In the genomic region with DNA sequence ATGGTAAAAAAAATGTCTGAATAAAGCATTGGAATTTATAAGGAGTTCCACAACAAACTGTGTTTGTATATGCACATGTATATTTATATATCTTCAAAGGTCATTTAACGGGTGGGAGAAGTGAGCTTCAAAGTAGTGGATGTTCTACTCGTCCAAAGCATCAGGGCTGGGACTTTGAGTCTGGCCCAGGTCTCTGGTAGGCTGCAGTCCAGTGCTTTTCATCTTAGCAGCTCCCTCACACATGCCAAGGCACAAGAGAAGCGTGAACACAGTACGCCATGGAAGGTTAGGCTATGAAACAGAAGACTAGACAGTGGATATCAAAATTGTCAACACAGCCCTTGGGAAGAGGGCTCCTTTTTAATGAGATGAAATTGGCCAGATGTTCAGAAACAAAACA, we compare ENCODE assay signal across 17 mouse cellular contexts. TPM values are rescaled to one million over a fixed set of nuclear protein-coding genes. Genes with fewer than 3 reads are reported as not detected.
A peak's percentile ranks its signal among the peaks of the same experiment; 100 is the strongest.
DNase-seq lines count a peak whose midpoint lies in the region; ATAC-seq and TF ChIP-seq lines count a peak whose summit lies in the region.
"Had no signal": no experiment of that assay in that cellular context is flagged by ENCODE, and none has a peak within 500 bp of the region (broad histone marks: within the 10 kb centered on the region; RNA-seq: fewer than 3 reads in every experiment).

No protein-coding gene starts in this region.

- H3K4me1 ChIP-seq in heart, embryonic 13.5 days, result peaks cover 48% of the 10 kb centered on the region
- peaks cover 11% of the 10 kb centered on the region for H3K4me1 ChIP-seq in heart, adult 2 months (ENCODE audit: control insufficient read depth, insufficient read depth, low read length)
- peaks cover 32% of the 10 kb centered on the region for H3K4me1 ChIP-seq in embryonic facial prominence, embryonic 15.5 days
- peaks cover 45% of the 10 kb centered on the region for H3K4me1 ChIP-seq in hindbrain, embryonic 15.5 days (replicated peaks)
- peaks cover 39% of the 10 kb centered on the region for H3K4me1 ChIP-seq in midbrain, embryonic 15.5 days

- no peak overlapping the region for H3K9ac ChIP-seq in heart, embryonic 13.5 days
- no peak overlapping the region for H3K9ac ChIP-seq in heart, adult 2 months (ENCODE audit: low read depth, low read length)
- no peak overlapping the region for H3K9ac ChIP-seq in embryonic facial prominence, embryonic 15.5 days
- H3K9ac ChIP-seq in hindbrain, embryonic 15.5 days, result no peak overlapping the region
- H3K9ac ChIP-seq in midbrain, embryonic 15.5 days, result no peak overlapping the region

- H3K9me3 ChIP-seq in heart, embryonic 13.5 days, result no peaks in the 10 kb centered on the region
- no peaks in the 10 kb centered on the region for H3K9me3 ChIP-seq in embryonic facial prominence, embryonic 15.5 days (replicated peaks)
- H3K9me3 ChIP-seq in hindbrain, embryonic 15.5 days, result no peaks in the 10 kb centered on the region
- H3K9me3 ChIP-seq in midbrain, embryonic 15.5 days, result no peaks in the 10 kb centered on the region

- peaks cover 5% of the 10 kb centered on the region; the same call in 1 of the 2 replicates for H3K79me2 ChIP-seq in heart, adult 2 months (replicated peaks; ENCODE audit: control insufficient read depth, insufficient read depth, low read length)

- DNase-seq in heart, adult 2 months, result no peak
- no peak for DNase-seq in adrenal gland, postnatal 36 days
- no peak for DNase-seq in lung, postnatal 25 days (ENCODE audit: low spot score)
- DNase-seq in right cerebral cortex, postnatal 25 days, result no peak
- DNase-seq: cerebellum, adult 18-20 months; kidney, adult 9 months; lung, postnatal 4 days had no signal

- H3K27ac ChIP-seq in heart, embryonic 13.5 days (replicated peaks), result no peak overlapping the region
- H3K27ac ChIP-seq in heart, adult 2 months, result no peak overlapping the region
- H3K27ac ChIP-seq in embryonic facial prominence, embryonic 15.5 days (replicated peaks), result no peak overlapping the region
- H3K27ac ChIP-seq in hindbrain, embryonic 15.5 days (replicated peaks), result no peak overlapping the region
- H3K27ac ChIP-seq in midbrain, embryonic 15.5 days, result no peak overlapping the region
- H3K27ac ChIP-seq: layer of hippocampus, adult 2 months had no signal

- H3K27me3 ChIP-seq in heart, embryonic 13.5 days (replicated peaks), result peaks cover 9% of the 10 kb centered on the region
- H3K27me3 ChIP-seq in heart, adult 2 months (ENCODE audit: control insufficient read depth, insufficient read depth, low read length), result no peaks in the 10 kb centered on the region
- no peaks in the 10 kb centered on the region for H3K27me3 ChIP-seq in embryonic facial prominence, embryonic 15.5 days
- H3K27me3 ChIP-seq in hindbrain, embryonic 15.5 days, result peaks cover 3% of the 10 kb centered on the region; the same call in 1 of the 2 replicates
- H3K27me3 ChIP-seq in midbrain, embryonic 15.5 days (replicated peaks), result peaks cover 4% of the 10 kb centered on the region; the same call in 1 of the 2 replicates

- TF ChIP-seq POLR2A in heart, adult 2 months (IDR thresholded peaks at IDR 0.05; ENCODE audit: insufficient read depth, low read depth, low read length), result no peak

- no peak overlapping the region for H3K4me3 ChIP-seq in heart, embryonic 13.5 days
- H3K4me3 ChIP-seq in heart, adult 2 months, result no peak overlapping the region
- H3K4me3 ChIP-seq in embryonic facial prominence, embryonic 15.5 days (replicated peaks), result no peak overlapping the region
- peak overlapping the region; percentile 76; the same call in 1 of the 2 replicates for H3K4me3 ChIP-seq in hindbrain, embryonic 15.5 days
- H3K4me3 ChIP-seq in midbrain, embryonic 15.5 days, result peak overlapping the region; percentile 99

- peak overlapping the region; percentile 13; the same call in 1 of the 2 replicates for H3K4me2 ChIP-seq in heart, embryonic 13.5 days
- 0 out of 2 replicates have a peak overlapping the region, but pooled peaks have one; percentile 15 for H3K4me2 ChIP-seq in embryonic facial prominence, embryonic 15.5 days (replicated peaks)
- H3K4me2 ChIP-seq in hindbrain, embryonic 15.5 days, result peak overlapping the region; percentile 71
- H3K4me2 ChIP-seq in midbrain, embryonic 15.5 days, result peak overlapping the region; percentile 61
- H3K4me2 ChIP-seq: heart, embryonic 11.5 days had no signal

- TF ChIP-seq CTCF in heart, adult 2 months (IDR thresholded peaks at IDR 0.05), result no peak

- intact Hi-C loops in heart, adult 2 months (cut with DNase I), result no loop called here

- no peak for ATAC-seq in heart, embryonic 13.5 days (ENCODE audit: extremely low read depth, insufficient number of reproducible peaks, low FRiP score, low TSS enrichment)
- ATAC-seq in embryonic facial prominence, embryonic 15.5 days (ENCODE audit: insufficient number of reproducible peaks, low FRiP score, low TSS enrichment, low read depth), result no peak
- no peak for ATAC-seq in hindbrain, embryonic 15.5 days (ENCODE audit: low FRiP score, low read depth)
- no peak for ATAC-seq in midbrain, embryonic 15.5 days (replicated peaks)
- ATAC-seq: activated CD4-positive, CD25-positive, alpha-beta regulatory T cell, adult 4 months had no signal

- TF ChIP-seq EP300 in heart, adult 2 months (IDR thresholded peaks at IDR 0.05; ENCODE audit: insufficient read depth, low read depth, low read length), result no peak

- H3K36me3 ChIP-seq in heart, embryonic 13.5 days, result no peaks in the 10 kb centered on the region
- peaks cover 11% of the 10 kb centered on the region for H3K36me3 ChIP-seq in heart, adult 2 months (ENCODE audit: control insufficient read depth, insufficient read depth, low read length)
- no peaks in the 10 kb centered on the region for H3K36me3 ChIP-seq in embryonic facial prominence, embryonic 15.5 days
- no peaks in the 10 kb centered on the region for H3K36me3 ChIP-seq in hindbrain, embryonic 15.5 days
- no peaks in the 10 kb centered on the region for H3K36me3 ChIP-seq in midbrain, embryonic 15.5 days (replicated peaks)

- WGBS in heart, embryonic 13.5 days, result 77% methylated on average over 4 of the region's 4 CpGs
- WGBS in heart, adult 2 months, result 59% methylated on average over 4 of the region's 4 CpGs
- WGBS in embryonic facial prominence, embryonic 15.5 days, result 58% methylated on average over 4 of the region's 4 CpGs
- WGBS in hindbrain, embryonic 15.5 days, result 65% methylated on average over 4 of the region's 4 CpGs
- WGBS in midbrain, embryonic 15.5 days, result 68% methylated on average over 4 of the region's 4 CpGs

RNA-seq across cellular contexts. Expression of a gene that starts 2.6 kb away (rescaled TPM):
- 25.0 and 25.7 TPM in 2 replicates for polyA plus RNA-seq in heart, embryonic 13.5 days (2015; fragmentation: Nextera tagmentation; extraction: Ambion mirVana)
- 10 to 100 TPM; 16.9 to 23.4 TPM for total RNA-seq in heart, adult 2 months (2021)
- polyA plus RNA-seq in heart, adult 2 months (2012; rRNA removed), result 5.5 and 9.2 TPM in 2 replicates
- polyA plus RNA-seq in embryonic facial prominence, embryonic 15.5 days (2015; fragmentation: Nextera tagmentation; extraction: Ambion mirVana), result 45.3 and 47.0 TPM in 2 replicates
- polyA plus RNA-seq in hindbrain, embryonic 15.5 days (2015; fragmentation: Nextera tagmentation; extraction: Ambion mirVana), result 81.2 and 91.4 TPM in 2 replicates
- polyA plus RNA-seq in midbrain, embryonic 15.5 days (2015; fragmentation: Nextera tagmentation; extraction: Ambion mirVana), result 97.2 and 106 TPM in 2 replicates
- total RNA-seq in adrenal gland, postnatal 36 days (2021), result 10 to 100 TPM; 37.3 to 39.0 TPM

RNA-seq across cellular contexts. Expression of a gene that starts 13.8 kb away (rescaled TPM):
- 13.0 and 19.3 TPM in 2 replicates for polyA plus RNA-seq in heart, embryonic 13.5 days (2015; fragmentation: Nextera tagmentation; extraction: Ambion mirVana)
- 1 to 10 TPM; 3.2 to 5.7 TPM for total RNA-seq in heart, adult 2 months (2021)
- 5.8 and 6.0 TPM in 2 replicates for polyA plus RNA-seq in heart, adult 2 months (2012; rRNA removed)
- 2.3 and 2.9 TPM in 2 replicates for polyA plus RNA-seq in embryonic facial prominence, embryonic 15.5 days (2015; fragmentation: Nextera tagmentation; extraction: Ambion mirVana)
- 2.2 TPM in 2 replicates for polyA plus RNA-seq in hindbrain, embryonic 15.5 days (2015; fragmentation: Nextera tagmentation; extraction: Ambion mirVana)
- 0.98 and 1.1 TPM in 2 replicates for polyA plus RNA-seq in midbrain, embryonic 15.5 days (2015; fragmentation: Nextera tagmentation; extraction: Ambion mirVana)
- total RNA-seq in adrenal gland, postnatal 36 days (2021), result under 1 TPM in 1 of 2 experiments, not detected in 1; 0.89 TPM
- total RNA-seq: gastrocnemius, adult 8-10 months; layer of hippocampus, adult 2 months; left cerebral cortex, postnatal 10 days; liver, adult 2 months had no signal
- polyA plus RNA-seq: liver, adult 2 months had no signal

Comparison
In these comparisons a context has a peak if more than half of its experiments do, and no peak if none do; other contexts are left out.
1. H3K4me2 ChIP-seq: peak in every context shown above with its lines; median percentile 71 in hindbrain, embryonic 15.5 days; 61 in midbrain, embryonic 15.5 days; 15 in embryonic facial prominence, embryonic 15.5 days; 13 in heart, embryonic 13.5 days.
2. H3K4me3 ChIP-seq: peak in hindbrain, embryonic 15.5 days (single experiment) and midbrain, embryonic 15.5 days (single experiment); none in heart, embryonic 13.5 days (single experiment), heart, adult 2 months (single experiment) and embryonic facial prominence, embryonic 15.5 days (single experiment).